ENCODE assay signal across 12 mouse cellular contexts in the genomic region with DNA sequence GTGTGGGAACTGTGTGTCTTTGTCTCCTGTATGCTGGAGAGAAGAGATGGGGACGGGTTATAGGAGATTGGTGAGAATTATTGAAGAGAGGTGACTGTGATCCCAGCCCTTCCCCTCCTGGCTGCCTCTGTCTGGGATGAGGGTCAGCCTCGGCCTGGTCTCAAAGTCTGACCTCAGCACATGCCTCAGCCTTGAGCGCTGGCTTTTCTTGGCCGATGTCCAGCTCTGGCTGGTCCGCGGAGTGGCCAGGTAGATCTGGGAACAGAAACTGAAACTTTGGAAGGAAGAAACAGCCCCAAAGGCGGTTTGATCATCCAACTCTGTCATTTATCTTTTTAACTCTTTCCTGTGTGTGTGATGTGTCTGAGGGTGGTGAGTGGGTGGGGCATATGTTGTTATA. TPM values are rescaled to one million over a fixed set of nuclear protein-coding genes. Genes with fewer than 3 reads are reported as not detected.
DNase-seq lines count a peak whose midpoint lies in the region; ATAC-seq lines count a peak whose summit lies in the region.
"Had no signal": no experiment of that assay in that cellular context is flagged by ENCODE, and none has a peak within 500 bp of the region (broad histone marks: within the 10 kb centered on the region; RNA-seq: fewer than 3 reads in every experiment).

No protein-coding gene starts in this region.

- no peak overlapping the region for H3K4me2 ChIP-seq in forebrain, embryonic 15.5 days (replicated peaks)
- H3K4me2 ChIP-seq: heart, embryonic 15.5 days; midbrain, embryonic 11.5 days had no signal

- DNase-seq in gastrocnemius, postnatal 14 days: peak; percentile 53
- DNase-seq in gastrocnemius, postnatal 36 days: no peak
- peak; percentile 66 for DNase-seq in adrenal gland, postnatal 10 days
- DNase-seq in kidney, postnatal 14 days: peak; percentile 83
- peak; percentile 45 for DNase-seq in lung, postnatal 25 days (ENCODE audit: low spot score)
- DNase-seq in retina, postnatal 1 day: no peak
- no peak for DNase-seq in cerebellum, adult 11 months
- DNase-seq: forebrain, postnatal 0 days; left cerebral cortex, postnatal 4 days had no signal

- H3K4me3 ChIP-seq in forebrain, embryonic 15.5 days: no peak overlapping the region
- H3K4me3 ChIP-seq: heart, embryonic 15.5 days had no signal

- peaks cover 6% of the 10 kb centered on the region for H3K4me1 ChIP-seq in forebrain, embryonic 15.5 days

- H3K36me3 ChIP-seq in forebrain, embryonic 15.5 days: no peaks in the 10 kb centered on the region
- H3K36me3 ChIP-seq: heart, embryonic 15.5 days had no signal

- H3K9me3 ChIP-seq in forebrain, embryonic 15.5 days: no peaks in the 10 kb centered on the region
- H3K9me3 ChIP-seq: heart, embryonic 15.5 days had no signal

- no peak overlapping the region for H3K9ac ChIP-seq in forebrain, embryonic 15.5 days (replicated peaks)
- H3K9ac ChIP-seq: forebrain, postnatal 0 days; heart, embryonic 15.5 days had no signal

- no peaks in the 10 kb centered on the region for H3K27me3 ChIP-seq in forebrain, embryonic 15.5 days
- H3K27me3 ChIP-seq: heart, embryonic 15.5 days had no signal

- no peak overlapping the region for H3K27ac ChIP-seq in forebrain, embryonic 15.5 days (replicated peaks)
- H3K27ac ChIP-seq: heart, embryonic 15.5 days had no signal

- 73% methylated on average over 7 of the region's 7 CpGs for WGBS in forebrain, embryonic 15.5 days

- no peak for ATAC-seq in forebrain, embryonic 15.5 days (replicated peaks)
- ATAC-seq: forebrain, postnatal 0 days had no signal

- intact Hi-C loops in gastrocnemius, postnatal 14 days (cut with DNase I; ENCODE audit: low total_unique reads): no loop called here
- intact Hi-C loops in gastrocnemius, postnatal 36 days (cut with DNase I): no loop called here

RNA-seq across cellular contexts. Expression of a gene that starts 7.5 kb away (rescaled TPM):
- total RNA-seq in gastrocnemius, postnatal 14 days (2021): 1 to 10 TPM; 4.0 to 5.9 TPM
- 1 to 10 TPM; 1.8 to 2.1 TPM for total RNA-seq in gastrocnemius, postnatal 36 days (2021)
- 1 to 10 TPM; 5.0 to 7.9 TPM for total RNA-seq in adrenal gland, postnatal 10 days (2021)
- polyA plus RNA-seq in forebrain, embryonic 15.5 days (2015; fragmentation: Nextera tagmentation; extraction: Ambion mirVana): 3.4 and 3.7 TPM in 2 replicates

RNA-seq across cellular contexts. Expression of a gene that starts 33.9 kb away (rescaled TPM):
- total RNA-seq in gastrocnemius, postnatal 14 days (2021): 100 to 1,000 TPM; 212 to 226 TPM
- total RNA-seq in gastrocnemius, postnatal 36 days (2021): 100 to 1,000 TPM; 272 to 347 TPM
- 10 to 100 TPM; 15.1 to 22.7 TPM for total RNA-seq in adrenal gland, postnatal 10 days (2021)
- polyA plus RNA-seq in forebrain, embryonic 15.5 days (2015; fragmentation: Nextera tagmentation; extraction: Ambion mirVana): 0.57 and 1.0 TPM in 2 replicates

RNA-seq across cellular contexts. Expression of a gene that starts 41.4 kb away (rescaled TPM):
- 1 to 10 TPM; 4.0 to 6.5 TPM for total RNA-seq in gastrocnemius, postnatal 14 days (2021)
- 1 to 10 TPM; 1.3 to 1.9 TPM for total RNA-seq in gastrocnemius, postnatal 36 days (2021)
- 10 to 100 TPM in 1 of 2 experiments, 1 to 10 TPM in 1; 7.9 to 14.8 TPM for total RNA-seq in adrenal gland, postnatal 10 days (2021)
- 5.4 and 6.0 TPM in 2 replicates for polyA plus RNA-seq in forebrain, embryonic 15.5 days (2015; fragmentation: Nextera tagmentation; extraction: Ambion mirVana)

Comparison
In these comparisons a context has a peak if more than half of its experiments do, and no peak if none do; other contexts are left out.
1. DNase-seq: peak in gastrocnemius, postnatal 14 days (single experiment), adrenal gland, postnatal 10 days (single experiment), kidney, postnatal 14 days (single experiment) and lung, postnatal 25 days (single experiment); none in gastrocnemius, postnatal 36 days (0 of 2), retina, postnatal 1 day (single experiment) and cerebellum, adult 11 months (single experiment).
2. RNA of a gene that starts 33.9 kb away (total RNA-seq): 272 to 347 TPM in gastrocnemius, postnatal 36 days and 212 to 226 TPM in gastrocnemius, postnatal 14 days; 15.1 to 22.7 TPM in adrenal gland, postnatal 10 days; every median in the first group is over 4 times any median in the second.